Mouse (Mus musculus) kidney, embryonic 16.5 days (tissue): ENCODE results near the gene Chka. TPM values are rescaled to one million over a fixed set of nuclear protein-coding genes. Genes with fewer than 3 reads are reported as not detected.

Experiments used
- ATAC-seq: fragments of 200-750 bp; cut with Nextera tagmentation; 2 replicates; pipeline ENCODE4 v1.8.0; 2017; ENCODE audit warnings: moderate TSS enrichment; ENCODE audit not compliant: low FRiP score, low TSS enrichment
- H3K27ac ChIP-seq: fragments of 300-500 bp; sonication (generic); 2 replicates; pipeline ENCODE4 v1.5.1; 2014; ENCODE audit warnings: low read length
- H3K27me3 ChIP-seq: fragments of 300-500 bp; sonication (generic); 2 replicates; pipeline ENCODE4 v1.6.1; 2014; ENCODE audit warnings: low read length, control low read depth, mixed read lengths; ENCODE audit not compliant: insufficient read depth
- H3K36me3 ChIP-seq: fragments of 300-500 bp; sonication (generic); 2 replicates; pipeline ENCODE4 v1.6.1; 2014; ENCODE audit warnings: low read length, control low read depth, mixed read lengths; ENCODE audit not compliant: insufficient read depth
- H3K4me1 ChIP-seq: fragments of 300-500 bp; sonication (generic); 2 replicates; pipeline ENCODE4 v1.6.1; 2014; ENCODE audit warnings: low read length, control low read depth, mixed read lengths; ENCODE audit not compliant: insufficient read depth
- H3K4me2 ChIP-seq: fragments of 300-500 bp; sonication (generic); replicated peaks from 2 replicates; pipeline ENCODE4 v1.6.1; 2014; ENCODE audit warnings: low read depth, low read length
- H3K4me3 ChIP-seq: fragments of 300-500 bp; sonication (generic); 2 replicates; pipeline ENCODE4 v1.5.1; 2014; ENCODE audit warnings: mild to moderate bottlenecking, low read length
- H3K9ac ChIP-seq: fragments of 300-500 bp; sonication (generic); replicated peaks from 2 replicates; pipeline ENCODE4 v1.6.1; 2014; ENCODE audit warnings: low read length
- H3K9me3 ChIP-seq: fragments of 300-500 bp; sonication (generic); 2 replicates; pipeline ENCODE4 v1.6.1; 2016; ENCODE audit warnings: low read length, control low read depth
- WGBS: fragments of 180-500 bp; shearing (Covaris S2); extraction: QIAGEN DNeasy Blood & Tissue Kit; methylation state at CpG from one replicate; pipeline ENCODE4 v1.1.7; 2014; 5-methylcytosine and 5-hydroxymethylcytosine counted together
- polyA plus RNA-seq: library from polyadenylated mRNA; unstranded; fragments of >200 nt; fragmentation: Nextera tagmentation; extraction: Ambion mirVana; gene quantifications from 2 replicates; pipeline ENCODE4 v1.2.1, GENCODE M21; 2015

Gene Chka
- polyA plus RNA-seq, 1 experiment from 2014 or later = 58.0 TPM

DNA sequence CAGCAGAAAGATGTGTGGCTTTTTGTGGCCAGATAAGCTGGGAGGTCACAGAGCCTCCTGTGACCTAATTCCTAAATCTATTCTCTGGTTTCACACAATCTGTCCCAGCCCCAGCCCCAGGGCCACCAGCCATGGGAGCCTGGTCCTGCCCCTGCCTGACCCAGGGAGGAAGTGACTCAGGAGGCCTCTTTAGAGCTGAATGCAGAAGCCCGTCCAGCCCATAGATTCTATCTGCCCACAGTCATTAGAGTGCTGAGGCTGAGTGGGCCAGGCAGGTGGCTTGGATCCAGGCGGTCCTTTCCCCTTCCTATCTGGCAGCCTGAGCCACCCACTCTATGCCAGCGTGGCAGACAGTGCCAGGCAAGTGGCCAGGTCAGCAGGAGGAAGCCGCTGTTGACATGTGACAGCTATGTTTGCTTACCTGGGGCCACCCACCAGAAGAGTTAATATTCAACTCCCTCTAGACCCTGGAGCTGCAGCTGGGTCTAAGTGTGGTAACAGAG lies 18.7 kb upstream of the Chka start:
- WGBS = 36% methylated on average over 4 of the region's 4 CpGs
- Histone ChIP-seq H3K4me1 (peaks cover 9% of the 10 kb centered on the region), H3K27me3 (no peaks in the 10 kb centered on the region), H3K9ac (0 out of 2 replicates have a peak overlapping the region, but pooled peaks have one; percentile 7), H3K4me3 (no peak overlapping the region), H3K9me3 (no peaks in the 10 kb centered on the region), H3K4me2 (no peak overlapping the region), H3K27ac (peak overlapping the region; percentile 89), H3K36me3 (no peaks in the 10 kb centered on the region)
- ATAC-seq = peak; percentile 90

DNA sequence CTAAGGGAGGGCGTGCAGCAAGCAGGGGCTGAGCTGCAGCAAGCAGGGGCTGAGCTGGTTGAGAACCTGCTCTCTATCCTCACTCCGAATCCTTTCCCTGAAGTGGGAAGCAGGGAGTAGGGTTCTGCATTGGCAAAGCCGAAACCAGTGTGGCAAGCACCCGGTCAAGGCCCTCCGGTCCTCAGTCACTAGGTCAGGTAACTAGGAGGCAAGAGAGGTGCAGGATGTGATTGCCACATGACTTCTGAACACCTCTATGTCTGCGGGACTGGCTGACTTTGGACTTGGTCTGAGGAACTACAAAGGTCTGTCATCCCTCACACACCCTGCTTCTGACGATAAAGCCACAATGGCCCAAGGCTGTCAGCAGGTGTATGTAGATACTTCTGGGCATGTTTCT lies 17.3 kb upstream of the Chka start:
- H3K4me2 ChIP-seq = no peak overlapping the region
- no peaks in the 10 kb centered on the region for H3K9me3 ChIP-seq
- H3K27me3 ChIP-seq = no peaks in the 10 kb centered on the region
- peak overlapping the region; percentile 44; the same call in 1 of the 2 replicates for H3K9ac ChIP-seq
- H3K4me3 ChIP-seq = no peak overlapping the region
- peaks cover 9% of the 10 kb centered on the region for H3K4me1 ChIP-seq
- H3K36me3 ChIP-seq = no peaks in the 10 kb centered on the region
- peak overlapping the region; percentile 89 for H3K27ac ChIP-seq
- no peak for ATAC-seq
- 90% methylated on average over 7 of the region's 7 CpGs for WGBS

DNA sequence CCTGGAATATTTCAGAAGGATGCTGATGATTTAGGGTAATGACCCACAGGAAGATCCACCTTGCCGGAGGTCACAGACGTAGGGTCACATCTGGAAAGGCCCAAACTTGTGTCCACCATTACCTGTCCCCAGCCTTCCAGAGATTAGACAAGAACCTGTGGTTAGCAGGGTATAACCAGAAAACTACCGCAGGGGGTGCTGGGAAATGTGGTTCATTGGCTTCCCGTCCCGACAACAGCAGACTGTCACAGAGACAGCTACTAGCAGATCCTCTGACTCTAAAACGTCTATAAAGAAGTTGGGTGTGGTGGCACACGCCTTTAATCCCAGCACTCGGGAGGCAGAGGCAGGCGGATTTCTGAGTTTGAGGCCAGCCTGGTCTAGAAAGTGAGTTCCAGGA lies 14.8 kb upstream of the Chka start:
- Histone ChIP-seq H3K9ac (no peak overlapping the region), H3K4me2 (no peak overlapping the region), H3K27me3 (no peaks in the 10 kb centered on the region), H3K9me3 (no peaks in the 10 kb centered on the region), H3K4me1 (peaks cover 9% of the 10 kb centered on the region), H3K36me3 (no peaks in the 10 kb centered on the region), H3K27ac (no peak overlapping the region), H3K4me3 (no peak overlapping the region)
- ATAC-seq = no peak
- 86% methylated on average over 9 of the region's 9 CpGs for WGBS

DNA sequence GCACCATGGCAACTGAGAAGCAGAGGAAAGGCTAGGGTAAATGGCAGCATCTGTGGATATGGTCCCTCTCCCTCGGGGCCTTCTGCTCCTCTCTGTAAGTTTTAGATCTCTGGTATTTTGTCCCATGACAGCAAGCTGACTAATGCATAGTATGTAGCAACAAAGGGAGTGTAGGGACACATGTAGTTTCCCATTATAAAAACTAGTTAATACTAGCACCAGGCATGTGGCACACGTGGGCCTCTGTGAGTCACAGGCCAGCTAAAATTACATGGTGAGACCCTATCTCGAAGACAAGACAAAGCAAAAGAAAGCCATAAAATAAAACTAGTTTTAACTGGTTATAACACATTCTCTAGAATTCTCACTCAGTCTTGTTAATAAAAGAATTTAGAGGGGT lies 12.6 kb upstream of the Chka start:
- H3K9me3 ChIP-seq = no peaks in the 10 kb centered on the region
- no peak overlapping the region for H3K9ac ChIP-seq
- no peaks in the 10 kb centered on the region for H3K36me3 ChIP-seq
- H3K27me3 ChIP-seq = no peaks in the 10 kb centered on the region
- 72% methylated on average over 3 of the region's 3 CpGs for WGBS
- no peak overlapping the region for H3K27ac ChIP-seq
- H3K4me1 ChIP-seq = 0 out of 2 replicates have a peak, but pooled peaks cover 6% of the 10 kb centered on the region
- no peak overlapping the region for H3K4me3 ChIP-seq
- no peak for ATAC-seq
- H3K4me2 ChIP-seq = no peak overlapping the region

DNA sequence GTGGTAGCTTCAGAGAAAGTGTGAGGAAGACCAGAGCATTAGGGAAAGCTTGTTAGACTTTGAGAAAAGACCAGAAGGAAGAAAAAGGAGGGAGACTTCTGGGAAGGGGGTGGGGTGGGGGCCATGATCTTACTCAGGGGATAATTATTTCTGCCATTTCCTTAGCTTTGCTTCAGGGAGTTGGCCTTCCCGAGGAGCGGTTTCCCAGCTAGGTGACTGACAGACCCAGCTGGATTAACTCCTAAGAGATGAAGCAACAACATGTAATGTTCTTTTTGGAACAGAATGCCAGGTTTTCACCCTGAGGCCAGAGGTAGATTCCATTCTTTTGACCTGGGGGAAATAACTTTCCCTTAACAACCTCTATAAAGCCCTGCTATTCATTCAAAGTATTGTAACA lies 11.9 kb upstream of the Chka start:
- Histone ChIP-seq H3K27me3 (no peaks in the 10 kb centered on the region), H3K36me3 (no peaks in the 10 kb centered on the region), H3K4me3 (no peak overlapping the region), H3K9ac (no peak overlapping the region), H3K4me1 (0 out of 2 replicates have a peak, but pooled peaks cover 6% of the 10 kb centered on the region), H3K4me2 (no peak overlapping the region), H3K9me3 (no peaks in the 10 kb centered on the region), H3K27ac (no peak overlapping the region)
- 29% methylated on average over 2 of the region's 2 CpGs for WGBS
- no peak for ATAC-seq

DNA sequence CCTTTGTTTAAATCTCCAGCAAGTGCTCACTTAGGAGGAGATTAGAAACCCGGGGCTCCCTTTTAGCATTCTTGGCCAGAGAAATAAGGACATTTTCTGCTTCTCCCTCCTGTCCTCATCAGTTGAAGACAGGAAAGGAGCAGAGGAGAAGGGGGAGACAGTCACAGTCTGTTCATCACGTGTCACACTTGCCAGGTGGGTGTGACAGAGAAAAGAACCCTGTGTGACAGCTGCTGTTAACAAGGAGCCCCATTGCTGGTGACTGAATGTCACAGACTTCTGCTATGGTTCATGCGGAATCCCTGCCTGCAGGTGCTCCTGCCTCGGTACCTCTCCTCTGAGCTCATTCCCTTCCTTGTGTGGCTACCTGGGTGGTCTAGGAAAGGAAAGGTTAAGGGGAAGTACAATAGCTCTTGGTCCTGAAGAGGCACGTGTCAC lies 11.3 kb upstream of the Chka start:
- WGBS = 39% methylated on average over 5 of the region's 5 CpGs
- H3K27me3 ChIP-seq = no peaks in the 10 kb centered on the region
- no peaks in the 10 kb centered on the region for H3K9me3 ChIP-seq
- no peak overlapping the region for H3K4me2 ChIP-seq
- ATAC-seq = no peak
- no peak overlapping the region for H3K27ac ChIP-seq
- H3K4me3 ChIP-seq = no peak overlapping the region
- 0 out of 2 replicates have a peak, but pooled peaks cover 6% of the 10 kb centered on the region for H3K4me1 ChIP-seq
- no peak overlapping the region for H3K9ac ChIP-seq
- no peaks in the 10 kb centered on the region for H3K36me3 ChIP-seq

DNA sequence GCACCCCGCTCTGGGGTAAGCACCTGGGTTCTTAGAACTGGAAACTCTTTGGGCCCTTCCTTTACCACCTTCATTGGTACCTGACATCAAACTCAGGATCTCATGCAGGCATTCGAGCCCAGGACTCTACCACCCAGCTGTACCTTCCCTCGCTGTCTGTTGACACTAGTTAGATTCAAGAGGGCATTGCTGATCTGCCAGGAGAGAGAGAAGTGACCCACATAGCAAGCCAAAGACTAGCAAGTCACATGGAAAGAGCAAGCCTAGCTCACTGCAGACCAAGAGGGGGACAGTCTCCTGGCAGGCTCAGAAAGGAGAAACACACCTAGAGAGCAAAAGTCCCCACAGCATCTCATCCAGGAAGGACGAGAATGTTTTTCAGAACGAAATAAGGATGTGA lies 10.9 kb upstream of the Chka start:
- 0 out of 2 replicates have a peak, but pooled peaks cover 6% of the 10 kb centered on the region for H3K4me1 ChIP-seq
- H3K9ac ChIP-seq = no peak overlapping the region
- no peaks in the 10 kb centered on the region for H3K9me3 ChIP-seq
- H3K27me3 ChIP-seq = no peaks in the 10 kb centered on the region
- H3K27ac ChIP-seq = no peak overlapping the region
- no peak overlapping the region for H3K4me3 ChIP-seq
- no peak for ATAC-seq
- H3K36me3 ChIP-seq = no peaks in the 10 kb centered on the region
- no peak overlapping the region for H3K4me2 ChIP-seq
- WGBS = 78% methylated on average over 5 of the region's 5 CpGs

DNA sequence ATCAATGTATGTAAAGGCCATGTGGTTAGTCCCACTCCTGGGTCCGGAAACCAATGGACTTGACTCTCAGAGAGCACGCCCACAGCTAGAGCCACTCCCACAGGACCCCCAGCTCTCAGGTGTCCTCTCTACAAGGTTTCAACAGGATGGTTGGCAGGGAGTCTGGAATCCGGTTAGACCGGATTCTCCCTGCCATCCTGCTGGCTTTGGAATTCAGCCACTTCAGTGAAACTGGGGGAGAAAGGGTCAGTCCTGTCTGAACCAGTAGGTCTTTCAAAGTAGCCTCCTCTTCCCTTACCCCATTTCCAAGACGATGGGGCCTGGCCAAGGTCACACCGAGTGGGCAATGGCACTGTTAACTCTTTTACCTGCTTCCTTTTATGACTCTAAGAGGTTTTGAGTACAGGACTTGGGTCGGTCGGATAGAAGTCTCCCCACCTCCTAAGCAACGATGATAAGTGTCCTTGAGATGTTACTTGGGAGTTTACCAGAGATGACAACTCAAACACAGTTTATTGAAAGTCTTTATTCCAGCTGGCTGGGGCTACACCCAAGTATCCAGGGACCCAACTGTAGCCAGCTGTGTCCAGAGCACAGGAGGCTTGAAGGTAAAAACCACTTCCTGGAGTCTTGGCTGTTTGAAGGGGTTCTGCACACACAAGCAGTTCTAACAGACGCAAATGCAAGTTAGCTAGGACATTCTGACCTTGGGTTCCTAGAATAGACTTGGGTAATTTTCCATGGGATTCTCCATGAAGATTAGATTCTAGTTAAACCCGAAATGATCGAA lies 9.0 kb upstream of the Chka start:
- 0 out of 2 replicates have a peak, but pooled peaks cover 6% of the 10 kb centered on the region for H3K4me1 ChIP-seq
- H3K9me3 ChIP-seq = no peaks in the 10 kb centered on the region
- H3K27me3 ChIP-seq = no peaks in the 10 kb centered on the region
- no peaks in the 10 kb centered on the region for H3K36me3 ChIP-seq
- H3K4me2 ChIP-seq = no peak overlapping the region
- ATAC-seq = peak; percentile 85
- no peak overlapping the region for H3K9ac ChIP-seq
- 48% methylated on average over 12 of the region's 12 CpGs for whole genome bisulfite sequencing
- peak overlapping the region; percentile 73 for H3K27ac ChIP-seq
- no peak overlapping the region for H3K4me3 ChIP-seq

DNA sequence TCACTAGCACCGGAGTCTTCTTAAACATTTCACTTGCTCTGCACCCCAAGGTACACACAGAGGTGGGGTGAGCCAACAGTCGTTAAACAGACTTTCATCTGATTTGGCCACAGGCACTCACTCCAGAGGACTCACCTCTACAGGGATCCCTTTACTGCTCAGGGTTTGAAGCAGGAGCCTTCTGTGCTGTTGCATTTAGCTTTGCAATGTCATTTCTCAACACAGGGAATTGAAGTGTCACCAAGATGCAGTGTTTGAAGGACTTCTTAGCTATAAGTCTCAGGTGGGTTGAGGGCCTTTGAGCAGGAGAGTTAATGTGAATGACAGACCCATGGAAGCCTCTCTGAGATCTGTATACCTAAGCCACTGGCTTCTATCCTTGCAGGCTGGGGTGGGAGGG lies 7.9 kb upstream of the Chka start:
- Histone ChIP-seq H3K9me3 (no peaks in the 10 kb centered on the region), H3K4me1 (0 out of 2 replicates have a peak, but pooled peaks cover 6% of the 10 kb centered on the region), H3K27ac (peak overlapping the region; percentile 73), H3K27me3 (no peaks in the 10 kb centered on the region), H3K4me3 (no peak overlapping the region), H3K36me3 (no peaks in the 10 kb centered on the region), H3K9ac (no peak overlapping the region), H3K4me2 (no peak overlapping the region)
- no peak for ATAC-seq
- 81% methylated on average over 2 of the region's 2 CpGs for WGBS

DNA sequence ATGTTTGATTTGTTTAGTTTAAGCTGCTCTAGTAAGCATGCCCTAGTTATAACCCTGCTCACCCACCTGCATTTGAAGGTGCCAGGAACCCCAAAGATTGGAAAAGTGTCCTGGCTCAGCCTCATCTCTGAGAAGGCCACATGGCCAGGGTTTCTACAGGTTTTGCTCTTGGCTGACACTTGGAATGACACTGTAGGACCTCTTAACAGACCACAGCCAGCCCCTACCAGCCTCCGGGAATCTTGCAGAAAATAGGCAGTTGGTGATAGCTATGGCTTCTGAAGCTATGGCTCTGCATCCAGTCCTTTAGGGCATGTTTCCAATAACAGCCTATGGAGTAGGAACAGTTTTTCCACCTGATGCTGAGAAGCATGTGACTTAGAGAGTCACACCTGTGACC lies 6.7 kb upstream of the Chka start:
- WGBS = 89% methylated on average over 1 of the region's 1 CpGs
- H3K36me3 ChIP-seq = no peaks in the 10 kb centered on the region
- H3K27me3 ChIP-seq = no peaks in the 10 kb centered on the region
- H3K4me2 ChIP-seq = no peak overlapping the region
- no peak for ATAC-seq
- H3K9me3 ChIP-seq = no peaks in the 10 kb centered on the region
- H3K9ac ChIP-seq = no peak overlapping the region
- no peak overlapping the region for H3K4me3 ChIP-seq
- peaks cover 8% of the 10 kb centered on the region; the same call in 1 of the 2 replicates for H3K4me1 ChIP-seq
- no peak overlapping the region for H3K27ac ChIP-seq
